Mouse (Mus musculus) stomach, embryonic 16.5 days (tissue): ENCODE measurements around the gene Araf. TPM values are rescaled to one million over a fixed set of nuclear protein-coding genes. Genes with fewer than 3 reads are reported as not detected.
A peak's percentile ranks its signal among the peaks of the same experiment; 100 is the strongest.
"Not testable (repeated sequence)": the region's sequence is repeated elsewhere in the genome, so short reads cannot be mapped to it uniquely, and the experiment has no call there.

ENCODE experiments used
- ATAC-seq: fragments of 200-750 bp; cut with Nextera tagmentation; 2 replicates; pipeline ENCODE4 v1.8.0; 2017; ENCODE audit warnings: moderate number of reproducible peaks, moderate TSS enrichment; ENCODE audit not compliant: insufficient read depth, low FRiP score
- H3K27ac ChIP-seq: fragments of 300-500 bp; sonication (generic); 2 replicates; pipeline ENCODE4 v1.5.1; 2014; ENCODE audit warnings: low read length
- H3K27me3 ChIP-seq: fragments of 300-500 bp; sonication (generic); 2 replicates; pipeline ENCODE4 v1.6.1; 2014; ENCODE audit warnings: low read length, control low read depth, mixed read lengths; ENCODE audit not compliant: control insufficient read depth, insufficient read depth
- H3K36me3 ChIP-seq: fragments of 300-500 bp; sonication (generic); 2 replicates; pipeline ENCODE4 v1.6.1; 2014; ENCODE audit warnings: low read length; ENCODE audit not compliant: control insufficient read depth, insufficient read depth
- H3K4me1 ChIP-seq: fragments of 300-500 bp; sonication (generic); 2 replicates; pipeline ENCODE4 v1.6.1; 2014; ENCODE audit warnings: low read length, control low read depth, mixed read lengths; ENCODE audit not compliant: control insufficient read depth, insufficient read depth
- H3K4me2 ChIP-seq: fragments of 300-500 bp; sonication (generic); 2 replicates; pipeline ENCODE4 v1.6.1; 2014; ENCODE audit warnings: low read depth, low read length, mixed read lengths
- H3K4me3 ChIP-seq: fragments of 300-500 bp; sonication (generic); replicated peaks from 2 replicates; pipeline ENCODE4 v1.5.1; 2014; ENCODE audit warnings: mild to moderate bottlenecking, low read length
- H3K9ac ChIP-seq: fragments of 300-500 bp; sonication (generic); 2 replicates; pipeline ENCODE4 v1.6.1; 2014; ENCODE audit warnings: low read length
- H3K9me3 ChIP-seq: fragments of 300-500 bp; sonication (generic); replicated peaks from 2 replicates; pipeline ENCODE4 v1.6.1; 2016; ENCODE audit warnings: low read length, control low read depth; ENCODE audit not compliant: control insufficient read depth
- WGBS: fragments of 180-500 bp; shearing (Covaris S2); extraction: QIAGEN DNeasy Blood & Tissue Kit; methylation state at CpG from one replicate; pipeline ENCODE4 v1.1.7; 2014; 5-methylcytosine and 5-hydroxymethylcytosine counted together
- polyA plus RNA-seq: library from polyadenylated mRNA; unstranded; fragments of >200 nt; fragmentation: Nextera tagmentation; extraction: Ambion mirVana; gene quantifications from 2 replicates; pipeline ENCODE4 v1.2.1, GENCODE M21; 2015

The Araf gene
- polyA plus RNA-seq, 1 experiment from 2014 or later = 121 TPM

DNA sequence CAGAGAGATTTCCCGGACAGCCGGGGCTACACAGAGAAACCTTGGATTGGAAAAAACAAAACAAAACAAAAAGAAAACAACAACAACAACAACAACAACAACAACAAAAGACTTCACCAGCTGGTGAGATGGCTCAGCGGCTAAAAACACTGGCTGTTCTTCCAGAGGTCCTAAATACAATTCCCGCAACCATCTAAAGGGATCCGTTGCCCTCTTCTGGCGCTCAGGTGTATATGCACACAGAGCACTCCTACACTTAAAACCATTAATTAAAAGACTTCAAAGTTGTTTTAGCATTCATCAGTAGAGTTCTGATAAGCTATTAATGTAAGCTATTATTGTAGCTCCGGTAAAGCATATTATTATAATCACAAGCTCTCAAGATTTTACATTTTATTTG, 4.4 kb upstream of the Araf start:
- Histone ChIP-seq H3K9ac (no peak overlapping the region), H3K27me3 (no peaks in the 10 kb centered on the region), H3K27ac (no peak overlapping the region), H3K4me3 (no peak overlapping the region), H3K36me3 (no peaks in the 10 kb centered on the region), H3K4me1 (no peaks in the 10 kb centered on the region), H3K9me3 (no peaks in the 10 kb centered on the region), H3K4me2 (no peak overlapping the region)
- 63% methylated on average over 7 of the region's 7 CpGs for WGBS
- ATAC-seq = no peak

DNA sequence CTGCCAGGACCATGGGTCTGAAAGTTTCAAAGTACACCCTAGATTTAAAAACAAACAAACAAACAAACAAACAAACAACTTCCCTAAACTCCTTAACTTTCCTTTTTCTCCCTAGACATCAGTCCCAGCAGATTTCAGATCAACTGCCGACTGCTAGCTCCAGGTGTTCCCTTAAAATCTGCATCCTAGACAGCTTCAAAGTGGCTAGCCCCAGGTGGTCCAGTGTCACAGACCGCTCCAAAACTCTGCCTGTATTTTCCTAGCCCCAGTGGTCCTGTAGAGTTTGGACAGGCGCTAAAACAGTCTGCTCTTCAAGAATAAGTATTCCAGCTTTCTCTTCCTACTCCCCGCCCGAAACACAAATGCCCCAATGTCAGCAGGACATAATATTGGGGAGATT, 3.4 kb upstream of the Araf start:
- H3K36me3 ChIP-seq = no peaks in the 10 kb centered on the region
- H3K4me2 ChIP-seq = no peak overlapping the region
- no peak overlapping the region for H3K27ac ChIP-seq
- no peak for ATAC-seq
- no peak overlapping the region for H3K4me3 ChIP-seq
- no peak overlapping the region for H3K9ac ChIP-seq
- no peaks in the 10 kb centered on the region for H3K27me3 ChIP-seq
- 41% methylated on average over 5 of the region's 5 CpGs for WGBS
- no peaks in the 10 kb centered on the region for H3K4me1 ChIP-seq
- no peaks in the 10 kb centered on the region for H3K9me3 ChIP-seq

DNA sequence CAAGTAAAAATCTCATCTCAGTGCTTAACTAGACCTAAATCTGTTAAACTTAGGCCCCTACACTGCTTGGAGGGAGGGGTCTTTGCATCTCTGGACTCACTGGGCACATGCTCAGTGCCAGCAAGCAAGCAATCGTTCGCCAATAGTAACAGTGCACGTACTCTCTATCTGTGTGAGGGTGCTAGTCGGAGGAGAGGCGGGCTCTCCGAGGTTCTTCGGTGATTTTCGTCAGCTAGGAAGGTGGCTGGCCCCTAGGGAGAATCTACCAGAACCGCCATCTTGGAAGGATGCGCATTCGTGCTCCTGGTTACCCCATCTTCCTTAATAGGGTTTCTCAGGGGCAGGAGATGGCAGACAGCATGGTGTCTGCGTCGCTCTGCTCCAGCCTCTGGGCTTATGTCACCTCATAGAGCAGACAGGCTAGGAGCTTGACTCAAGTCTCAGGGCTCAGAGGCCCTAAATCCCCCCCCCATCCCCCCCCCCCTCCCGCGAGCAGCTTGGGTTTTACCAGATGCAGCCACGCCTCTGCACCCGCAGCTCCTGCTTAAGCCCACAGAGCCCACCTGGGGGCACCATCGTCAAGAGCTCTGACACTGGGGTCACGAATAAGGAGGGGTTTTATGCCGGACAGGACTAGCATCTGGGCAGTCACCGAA, 655 bp downstream of the Araf start:
- 15% methylated on average over 19 of the region's 21 CpGs for WGBS
- Histone ChIP-seq H3K4me1 (no peaks in the 10 kb centered on the region), H3K36me3 (no peaks in the 10 kb centered on the region), H3K4me3 (peak overlapping the region; percentile 50), H3K4me2 (peak overlapping the region; percentile 58), H3K9ac (peak overlapping the region; percentile 67), H3K27ac (peak overlapping the region; percentile 72), H3K27me3 (no peaks in the 10 kb centered on the region), H3K9me3 (no peaks in the 10 kb centered on the region)
- peak; percentile 97 for ATAC-seq

DNA sequence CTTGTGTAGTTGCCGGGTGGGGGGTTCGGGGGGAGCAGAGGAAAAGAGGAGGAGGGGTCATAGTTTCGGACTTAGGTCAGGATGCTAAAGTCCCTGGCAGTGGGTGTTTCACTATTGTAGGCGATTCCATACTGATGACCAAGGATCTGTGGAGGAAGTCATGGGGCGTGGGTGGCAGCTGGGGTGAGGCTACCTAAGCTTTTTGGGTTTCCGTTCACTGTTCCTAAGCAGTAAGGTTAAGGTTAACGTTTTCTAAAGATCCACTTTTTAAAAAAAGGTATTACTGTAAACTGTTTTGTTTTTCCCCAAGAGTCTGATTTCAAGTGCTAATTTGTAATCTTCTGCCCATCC, 1.2 kb downstream of the Araf start:
- peak overlapping the region; percentile 72 for H3K27ac ChIP-seq
- peak overlapping the region; percentile 67 for H3K9ac ChIP-seq
- H3K4me3 ChIP-seq = peak overlapping the region; percentile 50
- H3K27me3 ChIP-seq = no peaks in the 10 kb centered on the region
- H3K36me3 ChIP-seq = no peaks in the 10 kb centered on the region
- H3K4me1 ChIP-seq = no peaks in the 10 kb centered on the region
- 15% methylated on average over 7 of the region's 7 CpGs for WGBS
- peak overlapping the region; percentile 58 for H3K4me2 ChIP-seq
- no peaks in the 10 kb centered on the region for H3K9me3 ChIP-seq
- no peak; the same call in 1 of the 2 replicates for ATAC-seq

GRCm38 (mm10) chrX:20801456-20801855, 3.8 kb downstream of the Araf start:
- ATAC-seq = no peak
- 74% methylated on average over 2 of the region's 2 CpGs for WGBS
- no peaks in the 10 kb centered on the region for H3K9me3 ChIP-seq

GRCm38 (mm10) chrX:20804301-20804700, 6.7 kb downstream of the Araf start:
- H3K27ac ChIP-seq, H3K9ac ChIP-seq, H3K4me3 ChIP-seq, H3K4me1 ChIP-seq, H3K9me3 ChIP-seq, H3K4me2 ChIP-seq, H3K27me3 ChIP-seq, H3K36me3 ChIP-seq, ATAC-seq: not testable (repeated sequence)
- 25% methylated on average over 1 of the region's 1 CpGs for WGBS

More at GRCm38 (mm10) chrX:20801456-20801855, 3.8 kb downstream of the Araf start:
- Histone ChIP-seq H3K4me3 (no peak overlapping the region), H3K36me3 (no peaks in the 10 kb centered on the region), H3K4me1 (no peaks in the 10 kb centered on the region), H3K9ac (no peak overlapping the region), H3K27ac (no peak overlapping the region), H3K27me3 (no peaks in the 10 kb centered on the region), H3K4me2 (no peak overlapping the region)

GRCm38 (mm10) chrX:20806295-20806694, 8.7 kb downstream of the Araf start:
- no peaks in the 10 kb centered on the region for H3K27me3 ChIP-seq
- H3K4me1 ChIP-seq = no peaks in the 10 kb centered on the region
- no peak overlapping the region for H3K9ac ChIP-seq
- no peak overlapping the region for H3K27ac ChIP-seq
- 55% methylated on average over 1 of the region's 1 CpGs for WGBS
- no peaks in the 10 kb centered on the region for H3K9me3 ChIP-seq
- no peak overlapping the region for H3K4me2 ChIP-seq
- no peak; the same call in 1 of the 2 replicates for ATAC-seq
- no peak overlapping the region for H3K4me3 ChIP-seq
- no peaks in the 10 kb centered on the region for H3K36me3 ChIP-seq

DNA sequence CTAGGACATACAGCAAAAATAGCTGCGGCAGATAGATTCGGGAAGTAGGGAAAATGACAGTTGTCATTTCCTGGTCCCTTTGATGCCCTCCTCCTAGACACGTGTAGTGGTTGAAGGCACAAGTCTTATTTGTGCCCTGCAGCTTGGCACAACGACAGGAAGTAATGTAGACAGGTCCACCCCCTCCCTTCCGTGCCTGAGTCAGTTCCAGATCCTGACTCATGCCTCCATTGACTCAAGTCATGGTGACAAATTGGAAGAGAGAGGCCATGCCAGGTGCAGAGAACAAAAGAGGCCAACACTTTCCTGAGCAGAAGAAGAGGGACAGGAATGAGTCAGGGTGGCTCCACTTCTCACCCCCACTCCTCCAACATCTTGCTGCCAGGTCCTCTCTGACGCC, 19.4 kb downstream of the Araf start:
- Histone ChIP-seq H3K9me3 (no peaks in the 10 kb centered on the region), H3K27me3 (no peaks in the 10 kb centered on the region), H3K9ac (no peak overlapping the region), H3K4me3 (no peak overlapping the region), H3K4me1 (peaks cover 4% of the 10 kb centered on the region; the same call in 1 of the 2 replicates), H3K36me3 (no peaks in the 10 kb centered on the region), H3K27ac (no peak overlapping the region), H3K4me2 (no peak overlapping the region)
- WGBS = 55% methylated on average over 6 of the region's 6 CpGs
- ATAC-seq = peak; percentile 22; the same call in 1 of the 2 replicates

DNA sequence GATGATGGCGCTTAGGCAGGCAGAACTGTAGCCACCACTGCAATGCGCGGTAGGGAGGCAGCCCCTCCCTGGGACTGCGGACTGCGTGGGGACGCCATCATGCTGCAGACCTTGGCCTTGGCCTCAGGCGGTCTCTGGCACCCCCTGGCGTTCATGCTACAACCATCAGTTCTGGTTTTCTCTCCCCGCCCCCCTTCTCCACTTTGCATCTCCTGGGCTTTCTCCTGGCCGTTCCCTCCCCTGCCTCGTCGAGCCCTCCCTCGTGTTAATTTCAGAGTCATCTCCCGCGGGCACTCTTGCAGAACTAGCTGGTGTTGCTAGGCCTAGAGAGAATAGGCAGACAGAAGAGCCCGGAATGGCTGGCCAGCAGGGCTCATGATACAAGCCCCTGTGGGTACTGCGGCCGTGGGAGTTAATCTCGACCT, 21.6 kb downstream of the Araf start:
- H3K4me2 ChIP-seq = peak overlapping the region; percentile 57
- peak overlapping the region; percentile 19 for H3K27ac ChIP-seq
- peak overlapping the region; percentile 39 for H3K4me3 ChIP-seq
- ATAC-seq = peak; percentile 92
- peak overlapping the region; percentile 62 for H3K9ac ChIP-seq
- H3K9me3 ChIP-seq = no peaks in the 10 kb centered on the region
- H3K27me3 ChIP-seq = no peaks in the 10 kb centered on the region
- peaks cover 4% of the 10 kb centered on the region; the same call in 1 of the 2 replicates for H3K4me1 ChIP-seq
- no peaks in the 10 kb centered on the region for H3K36me3 ChIP-seq
- WGBS = 21% methylated on average over 19 of the region's 19 CpGs
